Mouse (Mus musculus): ENCODE results near the gene Slc30a7. TPM values are rescaled to one million over a fixed set of nuclear protein-coding genes. Genes with fewer than 3 reads are reported as not detected.

Gene Slc30a7
- total and polyA plus RNA-seq, 2 experiments from 2014 or later, result 12.6 to 21.8 TPM

DNA sequence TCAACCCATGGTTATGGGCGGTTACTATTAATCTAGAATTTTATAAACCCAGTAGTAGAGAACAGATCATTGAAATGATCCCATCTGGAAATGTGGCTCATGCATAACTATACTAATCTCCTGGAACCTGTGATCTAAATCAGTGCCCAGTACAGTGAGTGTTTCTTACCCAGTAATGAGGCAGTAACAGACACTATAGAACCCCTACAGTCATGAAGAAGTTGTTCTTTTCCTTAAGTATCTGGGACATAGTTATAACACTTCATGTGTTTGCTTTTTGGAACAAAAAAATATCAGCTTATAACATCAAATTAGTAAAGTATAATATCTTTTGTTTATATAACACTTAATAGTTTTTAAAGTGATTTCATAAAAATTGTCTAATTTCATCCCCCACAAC lies 43.6 kb downstream of the Slc30a7 start:
- Histone ChIP-seq H3K9ac (replicated peaks; ENCODE audit: low read length) (no peak overlapping the region), H3K9me3 (ENCODE audit: low read length) (no peaks in the 10 kb centered on the region), H3K36me3 (ENCODE audit: insufficient read depth, low read length) (no peaks in the 10 kb centered on the region), H3K27me3 (ENCODE audit: insufficient read depth, low read length) (no peaks in the 10 kb centered on the region), H3K4me2 (ENCODE audit: low read depth, low read length) (no peak overlapping the region), H3K4me1 (ENCODE audit: insufficient read depth, low read length) (no peaks in the 10 kb centered on the region), H3K27ac (no peak overlapping the region), H3K4me3 (ENCODE audit: low read length) (no peak overlapping the region)
- no peak for TF ChIP-seq CTCF (IDR thresholded peaks at IDR 0.05; ENCODE audit: low read depth)
- no peak for ATAC-seq
- 100% methylated on average over 1 of the region's 1 CpGs for WGBS
- no peak for DNase-seq (ENCODE audit: low spot score)

DNA sequence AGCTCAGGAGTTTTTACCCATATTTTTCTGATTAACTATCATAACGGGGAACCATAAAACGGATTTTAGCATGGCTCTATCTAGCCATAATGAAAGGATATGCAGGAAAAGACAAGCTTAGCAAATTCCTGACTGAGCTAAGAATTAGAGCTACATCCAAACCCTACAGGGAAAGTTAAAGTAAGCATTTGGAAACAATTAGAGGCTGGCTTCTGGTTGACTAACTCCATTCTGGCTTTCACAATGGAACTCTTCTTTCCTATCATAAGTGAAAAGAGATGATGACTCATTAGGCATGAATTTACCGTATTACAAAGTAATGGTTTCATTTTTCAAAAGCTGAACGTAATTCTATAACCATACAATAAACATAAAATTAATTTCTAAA lies 45.2 kb downstream of the Slc30a7 start:
- H3K27ac ChIP-seq, result no peak overlapping the region
- 63% methylated on average over 4 of the region's 4 CpGs for WGBS
- H3K9me3 ChIP-seq (ENCODE audit: low read length), result no peaks in the 10 kb centered on the region
- H3K4me1 ChIP-seq (ENCODE audit: insufficient read depth, low read length), result no peaks in the 10 kb centered on the region
- H3K27me3 ChIP-seq (ENCODE audit: insufficient read depth, low read length), result no peaks in the 10 kb centered on the region
- no peak overlapping the region for H3K4me2 ChIP-seq (ENCODE audit: low read depth, low read length)
- no peak for DNase-seq (ENCODE audit: low spot score)
- no peak for ATAC-seq
- H3K4me3 ChIP-seq (ENCODE audit: low read length), result no peak overlapping the region
- H3K36me3 ChIP-seq (ENCODE audit: insufficient read depth, low read length), result peaks cover 7% of the 10 kb centered on the region
- H3K9ac ChIP-seq (replicated peaks; ENCODE audit: low read length), result no peak overlapping the region
- no peak for TF ChIP-seq CTCF (IDR thresholded peaks at IDR 0.05; ENCODE audit: low read depth)

DNA sequence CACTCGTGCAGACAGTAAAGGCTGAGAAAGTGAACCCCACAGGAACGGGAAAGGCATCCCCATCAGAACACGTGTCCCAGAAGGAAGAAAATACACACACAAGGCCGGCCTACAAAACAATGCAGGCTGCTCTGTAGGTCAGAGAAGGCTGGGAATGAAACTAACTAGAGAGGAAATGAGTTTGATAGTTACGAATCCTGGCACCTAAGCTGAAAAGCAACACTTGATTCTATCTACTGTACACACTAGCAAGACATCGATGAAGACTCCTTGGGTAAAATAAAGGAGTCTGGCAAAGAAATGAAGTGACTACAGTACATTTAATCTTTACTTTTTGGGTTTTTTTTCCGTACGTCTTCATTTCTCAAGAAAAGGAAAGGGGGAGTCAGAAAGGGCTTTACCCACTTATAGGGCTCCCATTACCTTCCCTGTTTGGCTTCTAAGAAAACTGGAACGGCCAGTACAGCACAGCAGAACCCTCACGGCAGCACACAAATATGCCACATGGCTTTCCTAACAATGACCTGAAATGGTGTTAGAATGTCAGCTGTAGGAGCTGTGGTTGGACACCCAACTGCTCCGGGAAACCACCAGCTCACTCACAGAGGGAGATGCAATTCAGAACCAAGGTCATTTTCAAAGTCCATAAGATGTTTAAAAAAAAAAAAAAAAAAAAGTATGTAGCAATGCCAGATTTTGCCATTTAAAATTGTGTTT lies 45.7 kb downstream of the Slc30a7 start:
- 79% methylated on average over 11 of the region's 11 CpGs for WGBS
- no peak overlapping the region for H3K4me3 ChIP-seq (ENCODE audit: low read length)
- peaks cover 7% of the 10 kb centered on the region for H3K36me3 ChIP-seq (ENCODE audit: insufficient read depth, low read length)
- TF ChIP-seq CTCF (IDR thresholded peaks at IDR 0.05; ENCODE audit: low read depth), result no peak
- H3K9me3 ChIP-seq (ENCODE audit: low read length), result no peaks in the 10 kb centered on the region
- H3K27me3 ChIP-seq (ENCODE audit: insufficient read depth, low read length), result no peaks in the 10 kb centered on the region
- ATAC-seq, result no peak
- no peak overlapping the region for H3K4me2 ChIP-seq (ENCODE audit: low read depth, low read length)
- DNase-seq (ENCODE audit: low spot score), result no peak
- H3K4me1 ChIP-seq (ENCODE audit: insufficient read depth, low read length), result no peaks in the 10 kb centered on the region
- no peak overlapping the region for H3K27ac ChIP-seq
- H3K9ac ChIP-seq (replicated peaks; ENCODE audit: low read length), result no peak overlapping the region

DNA sequence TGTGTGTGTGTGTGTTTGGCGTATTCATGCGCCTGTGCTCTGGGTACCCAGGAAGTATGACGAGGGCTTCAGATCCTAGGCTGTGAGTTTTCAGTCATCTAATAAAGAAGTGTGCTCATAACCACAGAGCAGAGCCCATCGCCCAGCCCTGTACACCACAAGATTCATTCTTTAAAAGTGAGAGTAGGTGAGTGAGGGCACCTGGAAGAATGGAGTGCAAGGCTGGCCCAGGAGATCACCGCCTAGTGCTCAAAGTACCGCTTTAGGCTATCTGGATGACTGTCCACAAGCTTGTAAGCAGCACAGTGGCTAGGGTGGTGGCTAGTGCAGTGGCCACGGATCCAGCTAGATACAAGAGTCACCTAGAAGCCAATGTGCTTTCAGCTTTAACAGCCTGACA lies 50.0 kb downstream of the Slc30a7 start:
- ATAC-seq (no peak), DNase-seq (ENCODE audit: low spot score) (no peak)
- Histone ChIP-seq H3K9me3 (ENCODE audit: low read length) (no peaks in the 10 kb centered on the region), H3K36me3 (ENCODE audit: insufficient read depth, low read length) (peaks cover 13% of the 10 kb centered on the region), H3K4me3 (ENCODE audit: low read length) (no peak overlapping the region), H3K9ac (replicated peaks; ENCODE audit: low read length) (no peak overlapping the region), H3K4me1 (ENCODE audit: insufficient read depth, low read length) (no peaks in the 10 kb centered on the region), H3K4me2 (ENCODE audit: low read depth, low read length) (no peak overlapping the region), H3K27ac (no peak overlapping the region), H3K27me3 (ENCODE audit: insufficient read depth, low read length) (no peaks in the 10 kb centered on the region)
- TF ChIP-seq CTCF (IDR thresholded peaks at IDR 0.05; ENCODE audit: low read depth), result no peak
- WGBS, result 95% methylated on average over 7 of the region's 7 CpGs

DNA sequence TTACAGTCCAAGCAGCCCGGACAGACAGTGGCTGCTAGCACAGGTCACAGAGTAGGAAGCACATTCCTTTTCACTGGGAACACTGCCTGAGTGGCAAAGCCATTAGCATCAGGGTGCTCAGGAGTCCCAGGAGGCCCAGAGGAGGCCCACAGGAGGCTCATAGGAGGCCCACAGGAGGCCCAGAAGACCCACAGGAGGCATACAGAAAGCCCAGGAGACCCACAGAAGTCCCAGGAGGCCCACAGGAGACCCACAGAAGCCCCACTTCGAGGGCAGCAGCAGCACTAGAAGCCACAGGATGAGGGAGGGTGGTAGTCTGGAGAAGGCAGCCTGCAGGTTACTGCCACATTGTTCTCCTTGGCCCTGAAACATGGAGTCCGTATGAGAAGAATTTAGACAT lies 54.1 kb downstream of the Slc30a7 start:
- DNase-seq (ENCODE audit: low spot score), result no peak
- Histone ChIP-seq H3K9ac (replicated peaks; ENCODE audit: low read length) (no peak overlapping the region), H3K4me2 (ENCODE audit: low read depth, low read length) (no peak overlapping the region), H3K27ac (no peak overlapping the region), H3K36me3 (ENCODE audit: insufficient read depth, low read length) (peaks cover 19% of the 10 kb centered on the region), H3K9me3 (ENCODE audit: low read length) (no peaks in the 10 kb centered on the region), H3K4me3 (ENCODE audit: low read length) (no peak overlapping the region), H3K27me3 (ENCODE audit: insufficient read depth, low read length) (no peaks in the 10 kb centered on the region), H3K4me1 (ENCODE audit: insufficient read depth, low read length) (no peaks in the 10 kb centered on the region)
- ATAC-seq, result no peak
- 66% methylated on average over 3 of the region's 3 CpGs for WGBS
- TF ChIP-seq CTCF (IDR thresholded peaks at IDR 0.05; ENCODE audit: low read depth), result no peak

DNA sequence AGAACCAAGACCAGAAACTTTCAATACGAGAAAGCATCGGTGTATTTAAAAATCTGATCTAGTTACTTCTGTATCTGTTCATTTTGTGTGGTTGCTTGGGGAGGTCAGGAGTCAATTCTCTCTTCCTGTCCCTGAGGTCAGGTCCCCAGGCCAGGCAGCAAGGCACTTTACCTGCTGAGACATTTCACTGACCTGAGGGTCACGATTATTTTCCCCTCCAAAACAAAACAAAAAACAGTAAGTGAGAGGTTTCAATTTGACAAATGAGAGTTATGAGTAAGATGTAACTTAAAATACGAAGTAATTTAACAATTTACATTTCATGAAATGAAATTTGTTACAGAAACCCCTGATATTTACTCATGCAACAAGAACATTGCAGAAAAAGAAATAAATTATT lies 54.9 kb downstream of the Slc30a7 start:
- Histone ChIP-seq H3K27me3 (ENCODE audit: insufficient read depth, low read length) (no peaks in the 10 kb centered on the region), H3K4me2 (ENCODE audit: low read depth, low read length) (no peak overlapping the region), H3K4me1 (ENCODE audit: insufficient read depth, low read length) (no peaks in the 10 kb centered on the region), H3K4me3 (ENCODE audit: low read length) (no peak overlapping the region), H3K27ac (no peak overlapping the region), H3K9ac (replicated peaks; ENCODE audit: low read length) (no peak overlapping the region), H3K9me3 (ENCODE audit: low read length) (no peaks in the 10 kb centered on the region), H3K36me3 (ENCODE audit: insufficient read depth, low read length) (peaks cover 16% of the 10 kb centered on the region)
- WGBS, result 88% methylated on average over 4 of the region's 4 CpGs
- TF ChIP-seq CTCF (IDR thresholded peaks at IDR 0.05; ENCODE audit: low read depth), result no peak
- ATAC-seq (no peak), DNase-seq (ENCODE audit: low spot score) (no peak)

DNA sequence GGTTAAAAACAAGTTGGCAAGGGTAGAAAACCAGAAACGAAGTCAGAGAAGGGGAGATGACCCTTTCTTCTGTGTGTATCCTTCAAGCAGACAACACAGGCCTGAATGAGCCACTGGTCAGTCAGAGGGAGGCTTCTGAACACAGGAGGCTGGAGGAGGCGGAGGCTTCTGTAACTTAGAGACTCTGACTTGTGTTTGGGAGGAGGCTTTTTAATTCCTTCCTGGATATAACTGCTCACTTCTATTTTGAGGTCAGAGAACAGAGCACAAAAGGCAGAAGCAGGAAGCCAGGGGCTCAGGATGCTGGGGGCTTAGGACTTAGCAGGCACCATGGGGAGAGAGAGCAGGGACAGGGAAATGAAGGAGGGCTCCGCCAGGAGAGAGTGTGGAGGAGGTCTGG lies 56.0 kb downstream of the Slc30a7 start:
- Histone ChIP-seq H3K9ac (replicated peaks; ENCODE audit: low read length) (no peak overlapping the region), H3K4me1 (ENCODE audit: insufficient read depth, low read length) (no peaks in the 10 kb centered on the region), H3K36me3 (ENCODE audit: insufficient read depth, low read length) (peaks cover 16% of the 10 kb centered on the region; the same call in 1 of the 2 replicates), H3K4me3 (ENCODE audit: low read length) (no peak overlapping the region), H3K4me2 (ENCODE audit: low read depth, low read length) (no peak overlapping the region), H3K27me3 (ENCODE audit: insufficient read depth, low read length) (no peaks in the 10 kb centered on the region), H3K9me3 (ENCODE audit: low read length) (no peaks in the 10 kb centered on the region), H3K27ac (no peak overlapping the region)
- TF ChIP-seq CTCF (IDR thresholded peaks at IDR 0.05; ENCODE audit: low read depth), result no peak
- DNase-seq (ENCODE audit: low spot score) (no peak), ATAC-seq (no peak)
- WGBS, result 49% methylated on average over 3 of the region's 3 CpGs
